Mouse (Mus musculus): ENCODE data around the gene Anapc15. TPM values are rescaled to one million over a fixed set of nuclear protein-coding genes. Genes with fewer than 3 reads are reported as not detected.

Gene Anapc15
- polyA plus RNA-seq, 1 experiment, result 63.5 TPM

GRCm38 (mm10) chr7:101832372-101832771 lies 31.1 kb upstream of the Anapc15 start:
- Histone ChIP-seq H3K27ac (ENCODE audit: insufficient read depth, low read length) (no peak overlapping the region), H3K4me1 (ENCODE audit: control insufficient read depth, insufficient read depth, low read length) (no peaks in the 10 kb centered on the region), H3K4me3 (ENCODE audit: insufficient read depth, low read length) (no peak overlapping the region)
- TF ChIP-seq CTCF (IDR thresholded peaks at IDR 0.05; ENCODE audit: extremely low read depth, insufficient read depth, low read length), result no peak

DNA sequence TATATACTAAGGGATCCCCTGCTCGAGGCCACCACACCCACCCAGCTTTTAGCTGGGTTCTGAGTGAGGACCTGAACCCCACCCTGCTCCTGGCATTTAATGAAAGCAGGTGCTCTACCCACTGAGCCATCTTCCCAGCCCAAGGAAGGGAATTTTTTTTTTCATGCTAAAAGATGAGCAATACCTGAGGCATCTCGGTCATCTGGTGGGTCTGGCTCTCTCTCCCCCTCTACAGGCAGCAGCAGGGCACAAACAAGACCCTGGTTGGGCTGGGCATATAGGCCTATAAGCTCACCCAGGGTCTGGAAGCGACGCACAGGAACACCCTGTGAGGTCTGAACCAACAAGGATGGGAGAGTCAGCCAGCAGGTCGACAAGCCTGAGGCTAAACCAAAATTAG lies 30.2 kb upstream of the Anapc15 start:
- H3K27ac ChIP-seq (ENCODE audit: insufficient read depth, low read length), result no peak overlapping the region
- no peak for TF ChIP-seq POLR2A (IDR thresholded peaks at IDR 0.05; ENCODE audit: extremely low read depth, insufficient read depth, low read length)
- no peak for TF ChIP-seq CTCF (IDR thresholded peaks at IDR 0.05; ENCODE audit: extremely low read depth, insufficient read depth, low read length)
- H3K4me1 ChIP-seq (ENCODE audit: control insufficient read depth, insufficient read depth, low read length), result no peaks in the 10 kb centered on the region
- no peak overlapping the region for H3K4me3 ChIP-seq (ENCODE audit: insufficient read depth, low read length)

DNA sequence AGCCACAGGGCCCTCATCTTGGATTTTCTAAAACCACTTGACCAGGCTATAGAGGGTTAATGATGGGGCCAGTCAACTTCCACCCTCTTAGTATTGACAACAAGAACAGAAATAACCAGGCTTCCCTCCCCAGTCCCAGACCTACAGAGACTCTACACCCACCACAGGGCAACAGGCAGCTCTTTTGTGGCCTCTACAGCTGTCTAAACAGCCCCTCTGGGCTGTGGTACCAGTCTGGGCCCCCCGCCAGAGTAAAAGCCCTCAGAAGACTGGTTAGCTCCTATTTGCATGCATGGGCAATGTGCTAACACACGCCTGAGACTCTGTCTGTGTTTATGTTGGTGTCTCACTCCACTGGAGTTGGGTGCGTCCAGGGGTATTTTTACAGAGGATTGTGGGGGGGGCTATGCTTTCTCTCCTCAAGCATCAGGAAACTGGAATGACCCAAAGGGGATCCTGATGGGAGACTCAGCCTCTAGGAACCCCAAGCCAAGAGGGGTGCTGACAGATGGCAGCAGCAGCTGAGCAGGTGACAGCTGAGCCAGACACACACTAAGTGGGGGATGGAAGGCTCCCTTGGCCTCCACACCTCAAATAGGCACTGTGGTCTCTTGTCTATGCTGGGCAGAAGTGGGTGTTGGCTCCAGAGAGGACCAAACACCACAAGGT lies 29.5 kb upstream of the Anapc15 start:
- no peaks in the 10 kb centered on the region for H3K4me1 ChIP-seq (ENCODE audit: control insufficient read depth, insufficient read depth, low read length)

DNA sequence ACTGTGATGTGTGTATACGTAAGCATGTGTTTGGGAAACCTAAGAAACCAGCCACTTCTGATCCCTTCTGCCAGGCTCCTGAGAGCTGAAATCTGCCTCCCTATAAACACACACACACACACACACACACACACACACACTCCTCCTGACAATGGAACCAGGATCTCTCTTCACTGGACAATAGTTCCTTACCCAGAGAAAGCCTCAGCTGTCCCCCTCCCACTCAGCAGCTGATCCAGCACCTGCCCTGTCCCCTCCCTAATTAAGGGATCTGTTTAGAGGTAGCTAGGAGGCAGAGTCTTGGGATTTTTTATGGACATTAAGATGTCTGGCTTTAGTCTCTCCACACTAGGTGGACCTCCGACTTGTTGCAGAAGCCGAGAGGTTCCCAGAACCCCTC lies 28.6 kb upstream of the Anapc15 start:
- no peak overlapping the region for H3K27ac ChIP-seq (ENCODE audit: insufficient read depth, low read length)
- no peaks in the 10 kb centered on the region for H3K4me1 ChIP-seq (ENCODE audit: control insufficient read depth, insufficient read depth, low read length)
- TF ChIP-seq POLR2A (IDR thresholded peaks at IDR 0.05; ENCODE audit: extremely low read depth, insufficient read depth, low read length), result no peak
- TF ChIP-seq CTCF (IDR thresholded peaks at IDR 0.05; ENCODE audit: extremely low read depth, insufficient read depth, low read length), result no peak
- H3K4me3 ChIP-seq (ENCODE audit: insufficient read depth, low read length), result no peak overlapping the region

More for the DNA sequence above, 29.5 kb upstream of the Anapc15 start:
- TF ChIP-seq CTCF (IDR thresholded peaks at IDR 0.05; ENCODE audit: extremely low read depth, insufficient read depth, low read length), result no peak
- no peak for TF ChIP-seq POLR2A (IDR thresholded peaks at IDR 0.05; ENCODE audit: extremely low read depth, insufficient read depth, low read length)
- no peak overlapping the region for H3K27ac ChIP-seq (ENCODE audit: insufficient read depth, low read length)
- no peak overlapping the region for H3K4me3 ChIP-seq (ENCODE audit: insufficient read depth, low read length)

DNA sequence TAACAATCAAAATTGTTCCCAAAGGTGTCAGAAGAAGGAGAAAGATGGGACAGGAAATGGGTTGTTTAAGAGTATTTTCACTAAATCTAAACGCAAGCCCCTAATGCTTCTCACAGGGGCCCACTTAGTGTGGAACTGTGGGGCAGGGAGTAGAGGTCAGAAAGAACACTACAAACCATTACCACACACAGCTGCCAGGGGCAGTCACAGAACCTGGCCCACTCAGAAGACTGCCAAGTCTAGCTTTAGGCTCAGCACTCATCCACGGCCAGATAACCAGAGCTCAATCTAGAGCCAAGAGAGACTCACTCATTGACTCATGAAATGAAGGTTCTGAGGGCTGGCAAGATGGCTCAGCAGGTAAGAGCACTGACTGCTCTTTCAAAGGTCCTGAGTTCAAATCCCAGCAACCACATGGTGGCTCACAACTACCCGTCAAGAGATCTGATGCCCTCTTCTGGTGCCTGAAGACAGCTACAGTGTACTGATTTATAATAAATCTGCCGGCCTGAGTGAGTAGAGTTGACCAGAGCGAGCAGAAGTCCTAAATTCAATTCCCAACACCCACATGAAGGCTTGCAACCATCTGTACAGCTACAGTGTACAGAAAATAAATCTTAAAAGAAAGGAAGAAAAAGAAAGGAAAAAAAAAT lies 27.9 kb upstream of the Anapc15 start:
- no peaks in the 10 kb centered on the region for H3K4me1 ChIP-seq (ENCODE audit: control insufficient read depth, insufficient read depth, low read length)
- H3K27ac ChIP-seq (ENCODE audit: insufficient read depth, low read length), result no peak overlapping the region
- 0 out of 2 replicates have a peak, but pooled peaks have one; percentile 11 for TF ChIP-seq CTCF (IDR thresholded peaks at IDR 0.05; ENCODE audit: extremely low read depth, insufficient read depth, low read length)
- no peak for TF ChIP-seq POLR2A (IDR thresholded peaks at IDR 0.05; ENCODE audit: extremely low read depth, insufficient read depth, low read length)
- peak overlapping the region; percentile 63; the same call in 1 of the 2 replicates for H3K4me3 ChIP-seq (ENCODE audit: insufficient read depth, low read length)

GRCm38 (mm10) chr7:101836271-101837153 lies 27.0 kb upstream of the Anapc15 start:
- no peak for TF ChIP-seq CTCF (IDR thresholded peaks at IDR 0.05; ENCODE audit: extremely low read depth, insufficient read depth, low read length)
- TF ChIP-seq POLR2A (IDR thresholded peaks at IDR 0.05; ENCODE audit: extremely low read depth, insufficient read depth, low read length), result no peak
- Histone ChIP-seq H3K27ac (ENCODE audit: insufficient read depth, low read length) (peak overlapping the region; percentile 75), H3K4me1 (ENCODE audit: control insufficient read depth, insufficient read depth, low read length) (no peaks in the 10 kb centered on the region), H3K4me3 (ENCODE audit: insufficient read depth, low read length) (peak overlapping the region; percentile 63)

DNA sequence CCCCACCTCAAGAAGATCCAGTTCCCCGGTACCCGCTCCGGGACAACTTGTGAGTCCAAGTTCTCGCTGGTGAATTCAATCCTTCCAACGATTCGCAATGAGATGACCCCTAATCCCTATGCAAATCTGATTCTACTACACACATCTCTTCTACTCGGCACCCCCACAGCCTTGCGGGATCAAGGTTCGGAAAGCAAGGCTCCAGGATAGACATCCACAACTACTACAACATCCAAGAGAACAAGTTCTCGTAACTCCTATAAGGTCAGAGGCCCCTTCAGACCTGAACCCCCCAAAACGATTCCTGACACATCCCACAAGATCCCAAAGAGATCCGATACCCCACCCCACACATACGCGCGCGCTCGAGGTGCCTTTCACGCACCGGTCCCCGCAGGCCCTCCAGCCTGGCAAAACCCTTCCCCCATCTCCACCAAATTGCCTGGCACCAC lies 26.3 kb upstream of the Anapc15 start:
- TF ChIP-seq CTCF (IDR thresholded peaks at IDR 0.05; ENCODE audit: extremely low read depth, insufficient read depth, low read length) (no peak), POLR2A (IDR thresholded peaks at IDR 0.05; ENCODE audit: extremely low read depth, insufficient read depth, low read length) (no peak)
- Histone ChIP-seq H3K4me1 (ENCODE audit: control insufficient read depth, insufficient read depth, low read length) (no peaks in the 10 kb centered on the region), H3K4me3 (ENCODE audit: insufficient read depth, low read length) (peak overlapping the region; percentile 63), H3K27ac (ENCODE audit: insufficient read depth, low read length) (peak overlapping the region; percentile 74)

DNA sequence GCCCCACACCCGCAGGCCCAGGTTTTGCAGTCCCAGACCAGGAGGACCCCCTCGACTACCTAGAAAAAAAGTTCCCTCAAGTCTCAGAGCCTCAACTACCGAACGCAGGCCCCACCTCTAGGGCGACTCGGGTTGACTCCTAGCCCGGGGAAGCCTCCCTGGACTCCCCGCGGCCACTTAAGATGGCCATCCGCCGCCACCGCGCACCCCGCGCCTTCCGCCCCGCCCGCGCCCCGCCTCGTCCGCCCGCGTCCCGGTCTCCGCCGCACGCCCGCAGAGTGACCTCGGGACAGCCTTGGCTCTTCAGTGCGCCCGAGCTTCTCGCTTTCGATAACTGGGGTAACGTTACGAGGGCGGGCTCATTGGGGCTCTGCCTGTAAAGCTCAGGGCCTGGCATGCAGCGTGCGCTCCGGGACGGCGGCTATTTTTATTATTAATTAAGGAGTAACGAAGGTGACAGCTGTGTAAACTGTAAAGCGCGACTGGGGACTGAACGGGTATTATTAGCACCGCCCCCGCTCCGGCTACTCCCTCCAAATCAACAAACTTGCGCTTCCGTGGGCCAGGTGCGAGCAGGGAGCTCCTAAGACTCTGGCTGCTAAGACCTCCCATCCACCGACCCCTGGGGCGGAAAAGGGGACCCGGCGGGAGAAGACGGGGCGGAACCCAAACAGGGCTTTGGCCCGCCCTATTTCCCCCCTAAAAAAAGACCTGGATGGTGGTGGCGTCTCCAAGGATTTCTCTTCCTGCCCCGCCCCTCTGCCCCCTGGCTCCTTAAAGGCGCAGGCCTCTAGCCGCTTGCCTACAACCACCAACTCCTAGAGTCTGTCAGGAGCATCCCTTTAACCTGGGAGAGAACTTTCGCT lies 25.7 kb upstream of the Anapc15 start, which contains the start of gene Inppl1:
Inppl1 (minus strand) TSS at position 624 of the 866 bp plus-strand sequence.
- Histone ChIP-seq H3K4me3 (ENCODE audit: insufficient read depth, low read length) (peak within 1 kb of the TSS; percentile 63), H3K4me1 (ENCODE audit: control insufficient read depth, insufficient read depth, low read length) (no peaks in the 10 kb centered on the region), H3K27ac (ENCODE audit: insufficient read depth, low read length) (peak within 1 kb of the TSS; percentile 74)
- TF ChIP-seq POLR2A (IDR thresholded peaks at IDR 0.05; ENCODE audit: extremely low read depth, insufficient read depth, low read length) (no peak; the same call in 1 of the 2 replicates), CTCF (IDR thresholded peaks at IDR 0.05; ENCODE audit: extremely low read depth, insufficient read depth, low read length) (0 out of 2 replicates have a peak, but pooled peaks have one; percentile 2)
